Mouse (Mus musculus): ENCODE data around the gene Ccr4. TPM values are rescaled to one million over a fixed set of nuclear protein-coding genes. Genes with fewer than 3 reads are reported as not detected.

The Ccr4 gene
- total and polyA plus RNA-seq, 2 experiments = 0.09 to 0.29 TPM

GRCm38 (mm10) chr9:114446887-114447286, 57.8 kb downstream of the Ccr4 start:
- DNase-seq (ENCODE audit: extremely low read depth, low read depth, low spot score) = no peak
- Histone ChIP-seq H3K36me3 (ENCODE audit: control insufficient read depth, insufficient read depth, low read length) (no peaks in the 10 kb centered on the region; the same call in 1 of the 2 replicates), H3K9ac (ENCODE audit: low read depth, low read length) (no peak overlapping the region), H3K79me2 (ENCODE audit: control insufficient read depth, insufficient read depth, low read length) (no peaks in the 10 kb centered on the region), H3K27me3 (ENCODE audit: control insufficient read depth, insufficient read depth, low read length) (no peaks in the 10 kb centered on the region), H3K4me3 (ENCODE audit: insufficient read depth, low read depth, low read length) (no peak overlapping the region), H3K4me1 (ENCODE audit: control insufficient read depth, insufficient read depth, low read length) (no peaks in the 10 kb centered on the region), H3K27ac (replicated peaks; ENCODE audit: insufficient read depth, low read depth, low read length) (no peak overlapping the region)
- TF ChIP-seq POLR2A (IDR thresholded peaks at IDR 0.05; ENCODE audit: extremely low read depth, insufficient read depth, low read length) = no peak
- no peak for TF ChIP-seq CTCF (IDR thresholded peaks at IDR 0.05; ENCODE audit: low read depth, low read length)
- 95% methylated on average over 8 of the region's 8 CpGs for WGBS

DNA sequence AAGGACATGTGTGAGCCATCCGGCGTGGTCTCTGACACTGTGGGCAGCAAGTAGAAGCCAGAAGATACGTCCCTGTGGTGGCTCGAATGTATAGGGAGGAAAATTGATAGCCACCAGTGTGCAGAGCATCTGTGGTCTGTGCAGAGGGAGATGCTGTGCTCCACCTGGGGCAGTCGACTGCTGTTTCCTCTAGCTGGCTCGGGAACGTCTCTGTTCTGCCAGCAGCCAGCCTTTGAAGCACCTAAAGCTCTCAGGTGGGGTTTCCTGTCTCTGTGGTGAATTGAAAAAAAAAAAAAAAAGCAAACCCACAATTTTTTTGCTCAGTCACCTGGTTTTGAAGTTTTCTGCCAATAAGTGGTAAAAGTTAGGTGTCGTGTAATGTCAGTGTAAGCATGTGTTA, 61.4 kb downstream of the Ccr4 start:
- DNase-seq (ENCODE audit: extremely low read depth, low read depth, low spot score) = no peak

GRCm38 (mm10) chr9:114442893-114443292, 61.8 kb downstream of the Ccr4 start:
- no peak for DNase-seq (ENCODE audit: extremely low read depth, low read depth, low spot score)
- Histone ChIP-seq H3K4me1 (ENCODE audit: control insufficient read depth, insufficient read depth, low read length) (no peaks in the 10 kb centered on the region), H3K79me2 (ENCODE audit: control insufficient read depth, insufficient read depth, low read length) (no peaks in the 10 kb centered on the region), H3K27ac (replicated peaks; ENCODE audit: insufficient read depth, low read depth, low read length) (no peak overlapping the region), H3K36me3 (ENCODE audit: control insufficient read depth, insufficient read depth, low read length) (no peaks in the 10 kb centered on the region), H3K9ac (ENCODE audit: low read depth, low read length) (no peak overlapping the region), H3K27me3 (ENCODE audit: control insufficient read depth, insufficient read depth, low read length) (no peaks in the 10 kb centered on the region), H3K4me3 (ENCODE audit: insufficient read depth, low read depth, low read length) (no peak overlapping the region)
- WGBS = 90% methylated on average over 9 of the region's 9 CpGs
- TF ChIP-seq POLR2A (IDR thresholded peaks at IDR 0.05; ENCODE audit: extremely low read depth, insufficient read depth, low read length) (no peak), CTCF (IDR thresholded peaks at IDR 0.05; ENCODE audit: low read depth, low read length) (no peak)

More for the DNA sequence above, 61.4 kb downstream of the Ccr4 start:
- no peak for TF ChIP-seq POLR2A (IDR thresholded peaks at IDR 0.05; ENCODE audit: extremely low read depth, insufficient read depth, low read length)
- TF ChIP-seq CTCF (IDR thresholded peaks at IDR 0.05; ENCODE audit: low read depth, low read length) = no peak
- Histone ChIP-seq H3K36me3 (ENCODE audit: control insufficient read depth, insufficient read depth, low read length) (no peaks in the 10 kb centered on the region), H3K79me2 (ENCODE audit: control insufficient read depth, insufficient read depth, low read length) (no peaks in the 10 kb centered on the region), H3K4me3 (ENCODE audit: insufficient read depth, low read depth, low read length) (no peak overlapping the region), H3K4me1 (ENCODE audit: control insufficient read depth, insufficient read depth, low read length) (no peaks in the 10 kb centered on the region), H3K9ac (ENCODE audit: low read depth, low read length) (no peak overlapping the region), H3K27me3 (ENCODE audit: control insufficient read depth, insufficient read depth, low read length) (no peaks in the 10 kb centered on the region), H3K27ac (replicated peaks; ENCODE audit: insufficient read depth, low read depth, low read length) (no peak overlapping the region)
- 94% methylated on average over 8 of the region's 8 CpGs for WGBS

DNA sequence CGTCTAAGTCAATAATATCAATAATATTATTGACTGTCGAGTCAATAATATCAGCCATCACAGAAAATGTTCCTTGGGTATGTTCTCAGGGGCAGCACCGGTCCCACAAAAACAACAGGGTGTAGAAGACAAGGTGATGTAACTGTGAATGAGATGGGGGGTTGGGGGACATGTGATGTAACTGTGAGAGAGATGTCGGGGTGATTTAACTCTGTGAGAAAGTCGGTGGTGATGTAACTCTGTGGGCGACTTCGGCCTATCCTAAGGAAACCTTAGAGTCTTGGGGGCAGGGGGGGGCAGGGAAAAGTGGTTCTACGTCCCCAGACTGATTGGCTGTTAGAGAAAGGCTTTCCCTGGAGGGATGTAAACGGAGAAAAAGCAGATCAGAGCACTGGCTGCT, 62.5 kb downstream of the Ccr4 start:
- Histone ChIP-seq H3K4me1 (ENCODE audit: control insufficient read depth, insufficient read depth, low read length) (no peaks in the 10 kb centered on the region), H3K27ac (replicated peaks; ENCODE audit: insufficient read depth, low read depth, low read length) (no peak overlapping the region), H3K9ac (ENCODE audit: low read depth, low read length) (no peak overlapping the region), H3K4me3 (ENCODE audit: insufficient read depth, low read depth, low read length) (no peak overlapping the region), H3K79me2 (ENCODE audit: control insufficient read depth, insufficient read depth, low read length) (no peaks in the 10 kb centered on the region), H3K27me3 (ENCODE audit: control insufficient read depth, insufficient read depth, low read length) (no peaks in the 10 kb centered on the region), H3K36me3 (ENCODE audit: control insufficient read depth, insufficient read depth, low read length) (peaks cover 1% of the 10 kb centered on the region; the same call in 1 of the 2 replicates)
- DNase-seq (ENCODE audit: extremely low read depth, low read depth, low spot score) = no peak
- TF ChIP-seq CTCF (IDR thresholded peaks at IDR 0.05; ENCODE audit: low read depth, low read length) (no peak), POLR2A (IDR thresholded peaks at IDR 0.05; ENCODE audit: extremely low read depth, insufficient read depth, low read length) (no peak)
- WGBS = 91% methylated on average over 9 of the region's 9 CpGs

DNA sequence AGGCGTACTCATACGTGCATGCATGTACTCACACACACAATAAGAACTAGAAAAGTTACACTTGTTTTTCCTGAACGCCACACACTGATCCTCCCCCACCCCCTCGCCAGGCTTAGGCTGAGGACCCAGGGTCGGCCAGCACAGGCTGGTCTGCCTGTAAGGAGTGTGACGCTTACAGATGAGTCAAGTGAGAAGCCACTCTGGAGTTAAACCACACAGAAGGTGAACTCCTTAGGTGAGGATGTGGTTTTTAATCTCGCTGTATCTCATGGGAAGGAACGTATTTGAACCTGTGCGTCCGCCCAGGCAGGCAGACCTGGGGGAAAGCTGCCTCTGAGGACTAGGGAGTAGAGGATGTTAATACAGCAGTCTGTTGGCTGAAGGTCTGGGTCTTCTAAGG, 64.2 kb downstream of the Ccr4 start:
- Histone ChIP-seq H3K36me3 (ENCODE audit: control insufficient read depth, insufficient read depth, low read length) (peaks cover 1% of the 10 kb centered on the region; the same call in 1 of the 2 replicates), H3K79me2 (ENCODE audit: control insufficient read depth, insufficient read depth, low read length) (no peaks in the 10 kb centered on the region), H3K27ac (replicated peaks; ENCODE audit: insufficient read depth, low read depth, low read length) (no peak overlapping the region), H3K4me1 (ENCODE audit: control insufficient read depth, insufficient read depth, low read length) (no peaks in the 10 kb centered on the region), H3K9ac (ENCODE audit: low read depth, low read length) (no peak overlapping the region), H3K4me3 (ENCODE audit: insufficient read depth, low read depth, low read length) (no peak overlapping the region), H3K27me3 (ENCODE audit: control insufficient read depth, insufficient read depth, low read length) (no peaks in the 10 kb centered on the region)
- WGBS = 95% methylated on average over 10 of the region's 10 CpGs
- DNase-seq (ENCODE audit: extremely low read depth, low read depth, low spot score) = no peak
- TF ChIP-seq POLR2A (IDR thresholded peaks at IDR 0.05; ENCODE audit: extremely low read depth, insufficient read depth, low read length) (no peak), CTCF (IDR thresholded peaks at IDR 0.05; ENCODE audit: low read depth, low read length) (no peak)

Other genes with a start within 250 kb of the Ccr4 start
- 0.67 TPM in 1 of 2 replicates, not detected in the other for gene Bcl2a1c, start 174.8 kb downstream of the Ccr4 start, total RNA-seq (2014; rRNA removed)
- not detected in 2 replicates for gene Bcl2a1c, start 174.8 kb downstream of the Ccr4 start, polyA plus RNA-seq (2012; rRNA removed)
- gene Crtap, start 114.2 kb downstream of the Ccr4 start, total RNA-seq (2014; rRNA removed) = 4.8 and 5.5 TPM in 2 replicates
- 9.6 and 12.7 TPM in 2 replicates for gene Crtap, start 114.2 kb downstream of the Ccr4 start, polyA plus RNA-seq (2012; rRNA removed)
- 13.2 and 13.6 TPM in 2 replicates for gene Glb1, start 103.8 kb downstream of the Ccr4 start, total RNA-seq (2014; rRNA removed)
- gene Glb1, start 103.8 kb downstream of the Ccr4 start, polyA plus RNA-seq (2012; rRNA removed) = 14.4 and 16.7 TPM in 2 replicates
- gene Tmppe, start 103.8 kb downstream of the Ccr4 start, total RNA-seq (2014; rRNA removed) = 3.0 and 4.4 TPM in 2 replicates
- 2.3 and 3.6 TPM in 2 replicates for gene Tmppe, start 103.8 kb downstream of the Ccr4 start, polyA plus RNA-seq (2012; rRNA removed)
- not detected in 2 replicates for gene C130032M10Rik, start 10.8 kb upstream of the Ccr4 start, total RNA-seq (2014; rRNA removed)
- not detected in 2 replicates for gene C130032M10Rik, start 10.8 kb upstream of the Ccr4 start, polyA plus RNA-seq (2012; rRNA removed)
- gene Trim71, start 59.5 kb upstream of the Ccr4 start, total RNA-seq (2014; rRNA removed) = under 0.01 TPM in 1 of 2 replicates, not detected in the other
- gene Trim71, start 59.5 kb upstream of the Ccr4 start, polyA plus RNA-seq (2012; rRNA removed) = 0.02 TPM in 1 of 2 replicates, not detected in the other
- 15.2 and 15.4 TPM in 2 replicates for gene Cnot10, start 135.3 kb upstream of the Ccr4 start, total RNA-seq (2014; rRNA removed)
- 9.4 and 10.7 TPM in 2 replicates for gene Cnot10, start 135.3 kb upstream of the Ccr4 start, polyA plus RNA-seq (2012; rRNA removed)
- gene Dync1li1, start 183.9 kb upstream of the Ccr4 start, total RNA-seq (2014; rRNA removed) = 15.7 and 16.1 TPM in 2 replicates
- 4.3 and 4.5 TPM in 2 replicates for gene Dync1li1, start 183.9 kb upstream of the Ccr4 start, polyA plus RNA-seq (2012; rRNA removed)
- 56.0 and 58.8 TPM in 2 replicates for gene Cmtm6, start 226.2 kb upstream of the Ccr4 start, total RNA-seq (2014; rRNA removed)
- gene Cmtm6, start 226.2 kb upstream of the Ccr4 start, polyA plus RNA-seq (2012; rRNA removed) = 54.7 and 69.0 TPM in 2 replicates